9 mouse cellular contexts compared by ENCODE assay signal in genomic region chr1:74773136-74773535, GRCm38 (mm10). TPM values are rescaled to one million over a fixed set of nuclear protein-coding genes. Genes with fewer than 3 reads are reported as not detected.
DNase-seq lines count a peak whose midpoint lies in the region; ATAC-seq and TF ChIP-seq lines count a peak whose summit lies in the region.
"Had no signal": no experiment of that assay in that cellular context is flagged by ENCODE, and none has a peak within 500 bp of the region (broad histone marks: within the 10 kb centered on the region; RNA-seq: fewer than 3 reads in every experiment).

No protein-coding gene starts in this region.

- ATAC-seq in embryonic facial prominence, embryonic 15.5 days (ENCODE audit: insufficient number of reproducible peaks, low FRiP score, low TSS enrichment, low read depth): peak; percentile 86
- peak; percentile 76 for ATAC-seq in heart, embryonic 14.5 days (ENCODE audit: insufficient number of reproducible peaks, insufficient read depth, low FRiP score, low read depth)
- peak; percentile 93 for ATAC-seq in kidney, embryonic 16.5 days (ENCODE audit: low FRiP score, low TSS enrichment)
- ATAC-seq in lung, postnatal 0 days: peak; percentile 96

- no peak for TF ChIP-seq EP300 in CH12.LX (IDR thresholded peaks at IDR 0.05; ENCODE audit: low read length)
- TF ChIP-seq EP300 in lung, postnatal 0 days (IDR thresholded peaks at IDR 0.05): no peak

- peaks cover 19 to 46% of the 10 kb centered on the region in 2 experiments for H3K4me1 ChIP-seq in CH12.LX (ENCODE audit: control insufficient read depth in 1 of 2, insufficient read depth in 2 of 2)
- peaks cover 47% of the 10 kb centered on the region for H3K4me1 ChIP-seq in embryonic facial prominence, embryonic 15.5 days
- H3K4me1 ChIP-seq in heart, embryonic 14.5 days (ENCODE audit: control insufficient read depth in 2 of 2, insufficient read depth in 2 of 2, low read length in 2 of 2): peaks cover 12 to 19% of the 10 kb centered on the region in 2 experiments; a peak in 3 of 4 replicates
- peaks cover 26% of the 10 kb centered on the region for H3K4me1 ChIP-seq in kidney, embryonic 16.5 days (ENCODE audit: insufficient read depth, low read length)
- H3K4me1 ChIP-seq in lung, postnatal 0 days (ENCODE audit: insufficient read depth, low read depth, low read length): peaks cover 9% of the 10 kb centered on the region

- no peaks in the 10 kb centered on the region for H3K9me3 ChIP-seq in CH12.LX (replicated peaks; ENCODE audit: low read length)
- no peaks in the 10 kb centered on the region for H3K9me3 ChIP-seq in embryonic facial prominence, embryonic 15.5 days (replicated peaks)
- no peaks in the 10 kb centered on the region for H3K9me3 ChIP-seq in heart, embryonic 14.5 days (ENCODE audit: control insufficient read depth, low read length)
- no peaks in the 10 kb centered on the region for H3K9me3 ChIP-seq in kidney, embryonic 16.5 days (ENCODE audit: low read length)
- no peaks in the 10 kb centered on the region for H3K9me3 ChIP-seq in lung, postnatal 0 days (ENCODE audit: low read length)

- H3K27ac ChIP-seq in CH12.LX (ENCODE audit: insufficient read depth, low read depth): no peak overlapping the region
- H3K27ac ChIP-seq in embryonic facial prominence, embryonic 15.5 days (replicated peaks): 0 out of 2 replicates have a peak overlapping the region, but pooled peaks have one; percentile 69
- no peak overlapping the region for H3K27ac ChIP-seq in heart, embryonic 14.5 days (replicated peaks in 1 of 2; ENCODE audit: control insufficient read depth in 1 of 2, insufficient read depth in 1 of 2, low read depth in 2 of 2, low read length in 2 of 2)
- no peak overlapping the region for H3K27ac ChIP-seq in kidney, embryonic 16.5 days (ENCODE audit: low read length)
- H3K27ac ChIP-seq in lung, postnatal 0 days (ENCODE audit: low read length): no peak overlapping the region
- H3K27ac ChIP-seq: layer of hippocampus, adult 2 months had no signal

- WGBS in embryonic facial prominence, embryonic 15.5 days: under 1% methylated on average over 15 of the region's 15 CpGs
- WGBS in heart, embryonic 14.5 days: under 1% methylated on average over 15 of the region's 15 CpGs
- WGBS in kidney, embryonic 16.5 days: under 1% methylated on average over 15 of the region's 15 CpGs
- 2% methylated on average over 15 of the region's 15 CpGs for WGBS in lung, postnatal 0 days

- H3K79me2 ChIP-seq in CH12.LX (replicated peaks; ENCODE audit: control insufficient read depth, extremely low read depth, insufficient read depth, poor library complexity, severe bottlenecking): no peaks in the 10 kb centered on the region

- H3K9ac ChIP-seq in CH12.LX (ENCODE audit: insufficient read depth, low read depth): peak overlapping the region; percentile 38; the same call in 1 of the 2 replicates
- no peak overlapping the region for H3K9ac ChIP-seq in embryonic facial prominence, embryonic 15.5 days
- H3K9ac ChIP-seq in heart, embryonic 14.5 days (ENCODE audit: low read length): no peak overlapping the region
- H3K9ac ChIP-seq in kidney, embryonic 16.5 days (replicated peaks; ENCODE audit: low read length): no peak overlapping the region
- no peak overlapping the region for H3K9ac ChIP-seq in lung, postnatal 0 days (replicated peaks; ENCODE audit: low read depth)

- H3K27me3 ChIP-seq in CH12.LX (replicated peaks): peaks cover 24% of the 10 kb centered on the region
- peaks cover 56% of the 10 kb centered on the region for H3K27me3 ChIP-seq in embryonic facial prominence, embryonic 15.5 days
- peaks cover 79% of the 10 kb centered on the region for H3K27me3 ChIP-seq in heart, embryonic 14.5 days (ENCODE audit: control insufficient read depth, insufficient read depth, low read length)
- peaks cover 61% of the 10 kb centered on the region for H3K27me3 ChIP-seq in kidney, embryonic 16.5 days (ENCODE audit: insufficient read depth, low read length)
- H3K27me3 ChIP-seq in lung, postnatal 0 days (replicated peaks; ENCODE audit: insufficient read depth, low read length): peaks cover 41% of the 10 kb centered on the region

- dilution Hi-C loops in CH12.LX (cut with MboI; ENCODE audit: extremely low pct_ligation_motif_present, extremely low pct_unique_long_range_greater_than_20kb, low sequenced_read_pairs): no loop called here

- DNase-seq in CH12.LX (ENCODE audit: extremely low read depth): peak; percentile 91
- DNase-seq in adrenal gland, adult 2 months: peak; percentile 93
- DNase-seq in lung, postnatal 0 days (ENCODE audit: low spot score): peak; percentile 95
- peak; percentile 82 for DNase-seq in ovary, postnatal 36 days (ENCODE audit: low spot score)
- DNase-seq in urinary bladder, postnatal 4 days (ENCODE audit: low spot score in 2 of 2): peak; percentile 77 to 81

- TF ChIP-seq POLR2A in CH12.LX (IDR thresholded peaks at IDR 0.05; ENCODE audit: low read depth, low read length): peak; percentile 67

- no peaks in the 10 kb centered on the region for H3K36me3 ChIP-seq in CH12.LX (replicated peaks in 1 of 2; ENCODE audit: control insufficient read depth in 1 of 2, insufficient read depth in 1 of 2, low read length in 1 of 2)
- H3K36me3 ChIP-seq in embryonic facial prominence, embryonic 15.5 days: no peaks in the 10 kb centered on the region
- no peaks in the 10 kb centered on the region for H3K36me3 ChIP-seq in heart, embryonic 14.5 days (ENCODE audit: control insufficient read depth, insufficient read depth, low read length)
- H3K36me3 ChIP-seq in kidney, embryonic 16.5 days (ENCODE audit: insufficient read depth, low read length): no peaks in the 10 kb centered on the region
- H3K36me3 ChIP-seq in lung, postnatal 0 days (ENCODE audit: insufficient read depth, low read length): no peaks in the 10 kb centered on the region

- in situ Hi-C loops in CH12.LX (cut with MboI; ENCODE audit: low pct_ligation_motif_present, low pct_unique_long_range_greater_than_20kb, low sequenced_read_pairs): loop anchor here (5.0 kb wide), 1 partner anchor 34 kb away; no protein-coding TSS in a partner anchor

- H3K4me2 ChIP-seq in CH12.LX (ENCODE audit: insufficient read depth, low read depth, poor library complexity, severe bottlenecking): peak overlapping the region; percentile 94
- peak overlapping the region; percentile 92 for H3K4me2 ChIP-seq in embryonic facial prominence, embryonic 15.5 days (replicated peaks)
- H3K4me2 ChIP-seq in heart, embryonic 14.5 days (ENCODE audit: low read length): peak overlapping the region; percentile 86
- H3K4me2 ChIP-seq in kidney, embryonic 16.5 days (replicated peaks; ENCODE audit: low read depth, low read length): peak overlapping the region; percentile 92
- peak overlapping the region; percentile 76; the same call in 1 of the 2 replicates for H3K4me2 ChIP-seq in lung, postnatal 0 days (replicated peaks; ENCODE audit: low read depth, low read length)

- TF ChIP-seq RAD21 in CH12.LX (IDR thresholded peaks at IDR 0.05; ENCODE audit: low read depth, low read length): no peak

- peak overlapping the region in 2 of 3 experiments; percentile 27 to 34 for H3K4me3 ChIP-seq in CH12.LX (replicated peaks in 1 of 3; ENCODE audit: low read depth in 2 of 3, low read length in 2 of 3, poor library complexity in 1 of 3)
- H3K4me3 ChIP-seq in embryonic facial prominence, embryonic 15.5 days (replicated peaks): peak overlapping the region; percentile 54
- H3K4me3 ChIP-seq in heart, embryonic 14.5 days (ENCODE audit: control insufficient read depth in 1 of 2, insufficient read depth in 1 of 2, low read depth in 1 of 2, low read length in 2 of 2): peak overlapping the region; percentile 7 to 48; a peak in 3 of 4 replicates
- peak overlapping the region; percentile 54 for H3K4me3 ChIP-seq in kidney, embryonic 16.5 days (ENCODE audit: low read length)
- peak overlapping the region; percentile 12; the same call in 1 of the 2 replicates for H3K4me3 ChIP-seq in lung, postnatal 0 days (ENCODE audit: low read depth, low read length)
- H3K4me3 ChIP-seq: layer of hippocampus, adult 2 months had no signal

- TF ChIP-seq CTCF in CH12.LX (conservative IDR thresholded peaks at IDR 0.05 in 1 of 2, IDR thresholded peaks at IDR 0.05 in 1 of 2; ENCODE audit: low read depth in 2 of 2, low read length in 2 of 2): no peak
- no peak for TF ChIP-seq CTCF in lung, postnatal 0 days (IDR thresholded peaks at IDR 0.05)

RNA-seq across cellular contexts. Expression of gene Wnt6, which starts 1.4 kb away (rescaled TPM):
- 3.4 and 3.5 TPM in 2 replicates for total RNA-seq in CH12.LX (2012; rRNA removed)
- total RNA-seq in CH12.LX (2014; rRNA removed): 0.67 and 0.89 TPM in 2 replicates
- polyA plus RNA-seq in CH12.LX (2012; ENCODE audit: insufficient read length, low read depth): 1.6 and 1.7 TPM in 2 replicates
- total RNA-seq in adrenal gland, adult 2 months (2021): 1 to 10 TPM; 2.3 to 5.7 TPM
- 11.5 and 17.1 TPM in 2 replicates for polyA plus RNA-seq in adrenal gland, adult 2 months (2012; rRNA removed)
- polyA plus RNA-seq in embryonic facial prominence, embryonic 15.5 days (2015; fragmentation: Nextera tagmentation; extraction: Ambion mirVana): 37.6 and 40.1 TPM in 2 replicates
- 0.36 TPM in 1 of 2 replicates, not detected in the other for polyA plus RNA-seq in heart, embryonic 14.5 days (2014; fragmentation: Nextera tagmentation; extraction: Ambion mirVana)
- 1.9 and 2.5 TPM in 2 replicates for polyA plus RNA-seq in kidney, embryonic 16.5 days (2015; fragmentation: Nextera tagmentation; extraction: Ambion mirVana)
- polyA plus RNA-seq in lung, postnatal 0 days (2015; fragmentation: Nextera tagmentation; extraction: Ambion mirVana): 0.36 and 0.50 TPM in 2 replicates

RNA-seq across cellular contexts. Expression of gene Wnt10a, which starts 18.2 kb away (rescaled TPM):
- total RNA-seq in CH12.LX (2012; rRNA removed) (126 and 184 TPM in 2 replicates), CH12.LX (2014; rRNA removed) (142 and 155 TPM in 2 replicates)
- polyA plus RNA-seq in CH12.LX (2012; ENCODE audit: insufficient read length, low read depth): 170 and 187 TPM in 2 replicates
- total RNA-seq in adrenal gland, adult 2 months (2021): 1 to 10 TPM in 1 of 2 experiments, under 1 TPM in 1; 0.23 to 1.2 TPM
- polyA plus RNA-seq in adrenal gland, adult 2 months (2012; rRNA removed): 2.1 and 2.4 TPM in 2 replicates
- 13.3 and 16.3 TPM in 2 replicates for polyA plus RNA-seq in embryonic facial prominence, embryonic 15.5 days (2015; fragmentation: Nextera tagmentation; extraction: Ambion mirVana)
- polyA plus RNA-seq in heart, embryonic 14.5 days (2014; fragmentation: Nextera tagmentation; extraction: Ambion mirVana): not detected in 2 replicates
- polyA plus RNA-seq in kidney, embryonic 16.5 days (2015; fragmentation: Nextera tagmentation; extraction: Ambion mirVana): 0.50 and 0.57 TPM in 2 replicates
- not detected in 2 replicates for polyA plus RNA-seq in lung, postnatal 0 days (2015; fragmentation: Nextera tagmentation; extraction: Ambion mirVana)

RNA-seq across cellular contexts. Expression of gene Prkag3, which starts 24.1 kb away (rescaled TPM):
- total RNA-seq in CH12.LX (2012; rRNA removed): 0.08 and 0.13 TPM in 2 replicates
- total RNA-seq in CH12.LX (2014; rRNA removed): 0.09 TPM in 1 of 2 replicates, not detected in the other
- 0.12 TPM in 1 of 2 replicates, not detected in the other for polyA plus RNA-seq in CH12.LX (2012; ENCODE audit: insufficient read length, low read depth)
- total RNA-seq in adrenal gland, adult 2 months (2021): under 1 TPM in 1 of 2 experiments, not detected in 1; 0.17 TPM
- 0.20 and 0.26 TPM in 2 replicates for polyA plus RNA-seq in adrenal gland, adult 2 months (2012; rRNA removed)
- 5.7 and 7.5 TPM in 2 replicates for polyA plus RNA-seq in embryonic facial prominence, embryonic 15.5 days (2015; fragmentation: Nextera tagmentation; extraction: Ambion mirVana)
- polyA plus RNA-seq in heart, embryonic 14.5 days (2014; fragmentation: Nextera tagmentation; extraction: Ambion mirVana): 4.9 and 6.1 TPM in 2 replicates
- polyA plus RNA-seq in kidney, embryonic 16.5 days (2015; fragmentation: Nextera tagmentation; extraction: Ambion mirVana): 0.49 and 0.55 TPM in 2 replicates
- 2.6 and 4.6 TPM in 2 replicates for polyA plus RNA-seq in lung, postnatal 0 days (2015; fragmentation: Nextera tagmentation; extraction: Ambion mirVana)
- total RNA-seq: layer of hippocampus, adult 2 months had no signal

RNA-seq across cellular contexts. Expression of gene Cyp27a1, which starts 59.8 kb away (rescaled TPM):
- total RNA-seq in CH12.LX (2012; rRNA removed) (not detected in 2 replicates), CH12.LX (2014; rRNA removed) (not detected in 2 replicates)
- polyA plus RNA-seq in CH12.LX (2012; ENCODE audit: insufficient read length, low read depth): not detected in 2 replicates
- total RNA-seq in adrenal gland, adult 2 months (2021): 10 to 100 TPM; 13.1 to 16.8 TPM
- polyA plus RNA-seq in adrenal gland, adult 2 months (2012; rRNA removed): 8.7 and 9.5 TPM in 2 replicates
- 16.9 and 17.0 TPM in 2 replicates for polyA plus RNA-seq in embryonic facial prominence, embryonic 15.5 days (2015; fragmentation: Nextera tagmentation; extraction: Ambion mirVana)
- 16.3 and 19.1 TPM in 2 replicates for polyA plus RNA-seq in heart, embryonic 14.5 days (2014; fragmentation: Nextera tagmentation; extraction: Ambion mirVana)
- polyA plus RNA-seq in kidney, embryonic 16.5 days (2015; fragmentation: Nextera tagmentation; extraction: Ambion mirVana): 7.6 and 7.7 TPM in 2 replicates
- 5.2 and 5.4 TPM in 2 replicates for polyA plus RNA-seq in lung, postnatal 0 days (2015; fragmentation: Nextera tagmentation; extraction: Ambion mirVana)
